Mouse (Mus musculus): ENCODE results near the gene Igf2bp2. TPM values are rescaled to one million over a fixed set of nuclear protein-coding genes. Genes with fewer than 3 reads are reported as not detected.
A peak's percentile ranks its signal among the peaks of the same experiment; 100 is the strongest.

Igf2bp2 gene
- total RNA-seq (2014; rRNA removed), result 0.27 and 0.37 TPM in 2 replicates
- 0.22 and 0.81 TPM in 2 replicates for polyA plus RNA-seq (2012; rRNA removed)

DNA sequence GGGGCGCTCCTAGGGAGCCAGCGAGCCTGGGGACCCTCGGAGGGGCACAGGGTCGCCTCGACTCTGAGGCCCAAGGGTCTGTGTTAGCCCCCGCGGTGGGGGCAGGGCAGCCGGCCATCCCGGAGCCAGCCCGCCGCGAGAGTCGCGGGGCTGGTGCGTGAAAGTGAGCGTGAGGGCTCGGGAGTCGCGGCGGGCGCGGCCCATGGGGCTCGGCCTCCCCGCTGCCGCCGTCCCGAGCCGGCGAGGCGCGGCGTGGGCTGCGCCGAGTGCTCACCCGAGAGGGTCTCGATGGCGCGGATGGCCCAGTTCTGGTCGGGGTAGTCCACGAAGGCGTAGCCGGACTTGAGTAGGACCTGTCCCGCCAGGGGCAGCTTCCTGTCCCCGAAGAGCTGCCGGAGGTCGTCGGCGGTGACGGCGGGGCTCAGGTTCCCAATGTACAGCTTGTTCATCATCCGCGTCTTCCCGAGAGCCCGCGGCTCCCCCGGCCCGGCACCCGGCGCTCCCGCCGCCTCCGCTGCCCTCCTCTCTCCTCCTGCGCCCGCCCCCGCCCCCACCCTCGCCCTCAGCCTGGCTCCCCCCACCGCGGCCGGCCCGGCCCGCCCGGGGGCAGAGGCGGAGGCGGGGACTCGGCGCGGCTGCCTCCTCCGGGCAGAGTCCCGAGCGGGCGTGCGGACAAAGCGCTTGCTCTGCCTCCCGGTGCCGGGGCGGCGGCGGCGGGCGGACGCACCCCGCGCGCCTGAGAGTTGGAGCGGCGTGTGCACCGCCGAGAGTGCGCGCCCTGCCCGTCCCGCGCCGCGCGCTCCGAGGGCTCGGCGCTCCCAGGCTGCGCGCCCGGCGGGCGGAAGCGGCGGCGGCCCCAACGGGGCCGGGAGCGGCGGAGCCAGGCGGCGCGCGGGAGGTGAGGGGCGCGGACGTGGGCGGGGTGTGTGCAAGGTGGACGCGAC is at the start of gene Igf2bp2:
Gene Igf2bp2, minus strand, starts transcription at position 788 of the 944 bp plus-strand sequence.
- DNase-seq (ENCODE audit: extremely low read depth, low read depth, low spot score), result peak; percentile 14

GRCm38 (mm10) chr16:22203501-22203900 is 40.4 kb upstream of the Igf2bp2 start:
- TF ChIP-seq POLR2A (IDR thresholded peaks at IDR 0.05; ENCODE audit: extremely low read depth, insufficient read depth, low read length) (no peak), CTCF (IDR thresholded peaks at IDR 0.05; ENCODE audit: low read depth, low read length) (no peak)
- WGBS, result 80% methylated on average over 1 of the region's 1 CpGs
- DNase-seq (ENCODE audit: extremely low read depth, low read depth, low spot score), result no peak

More for the DNA sequence above, at the start of gene Igf2bp2:
- Histone ChIP-seq H3K27me3 (ENCODE audit: control insufficient read depth, insufficient read depth, low read length) (peaks cover 14% of the 10 kb centered on the region; the same call in 1 of the 2 replicates), H3K9ac (ENCODE audit: low read depth, low read length) (peak within 1 kb of the TSS; percentile 54), H3K4me1 (ENCODE audit: control insufficient read depth, insufficient read depth, low read length) (0 out of 2 replicates have a peak, but pooled peaks cover 6% of the 10 kb centered on the region), H3K36me3 (ENCODE audit: control insufficient read depth, insufficient read depth, low read length) (no peaks in the 10 kb centered on the region), H3K79me2 (ENCODE audit: control insufficient read depth, insufficient read depth, low read length) (no peaks in the 10 kb centered on the region), H3K4me3 (ENCODE audit: insufficient read depth, low read depth, low read length) (peak within 1 kb of the TSS; percentile 78), H3K27ac (replicated peaks; ENCODE audit: insufficient read depth, low read depth, low read length) (no peak within 1 kb of the TSS)
- no peak for TF ChIP-seq POLR2A (IDR thresholded peaks at IDR 0.05; ENCODE audit: extremely low read depth, insufficient read depth, low read length)
- TF ChIP-seq CTCF (IDR thresholded peaks at IDR 0.05; ENCODE audit: low read depth, low read length), result no peak
- under 1% methylated on average over 105 of the region's 131 CpGs for WGBS

GRCm38 (mm10) chr16:22201858-22202257 is 38.8 kb upstream of the Igf2bp2 start:
- Histone ChIP-seq H3K79me2 (ENCODE audit: control insufficient read depth, insufficient read depth, low read length) (no peaks in the 10 kb centered on the region), H3K27ac (replicated peaks; ENCODE audit: insufficient read depth, low read depth, low read length) (no peak overlapping the region), H3K4me1 (ENCODE audit: control insufficient read depth, insufficient read depth, low read length) (no peaks in the 10 kb centered on the region), H3K9ac (ENCODE audit: low read depth, low read length) (no peak overlapping the region), H3K4me3 (ENCODE audit: insufficient read depth, low read depth, low read length) (no peak overlapping the region), H3K36me3 (ENCODE audit: control insufficient read depth, insufficient read depth, low read length) (no peaks in the 10 kb centered on the region), H3K27me3 (ENCODE audit: control insufficient read depth, insufficient read depth, low read length) (no peaks in the 10 kb centered on the region)
- DNase-seq (ENCODE audit: extremely low read depth, low read depth, low spot score), result no peak
- WGBS, result 59% methylated on average over 3 of the region's 3 CpGs
- TF ChIP-seq CTCF (IDR thresholded peaks at IDR 0.05; ENCODE audit: low read depth, low read length), result no peak
- TF ChIP-seq POLR2A (IDR thresholded peaks at IDR 0.05; ENCODE audit: extremely low read depth, insufficient read depth, low read length), result no peak

More at GRCm38 (mm10) chr16:22203501-22203900, 40.4 kb upstream of the Igf2bp2 start:
- H3K36me3 ChIP-seq (ENCODE audit: control insufficient read depth, insufficient read depth, low read length), result no peaks in the 10 kb centered on the region
- no peaks in the 10 kb centered on the region for H3K79me2 ChIP-seq (ENCODE audit: control insufficient read depth, insufficient read depth, low read length)
- no peaks in the 10 kb centered on the region for H3K27me3 ChIP-seq (ENCODE audit: control insufficient read depth, insufficient read depth, low read length)
- H3K4me1 ChIP-seq (ENCODE audit: control insufficient read depth, insufficient read depth, low read length), result no peaks in the 10 kb centered on the region
- no peak overlapping the region for H3K27ac ChIP-seq (replicated peaks; ENCODE audit: insufficient read depth, low read depth, low read length)
- no peak overlapping the region for H3K9ac ChIP-seq (ENCODE audit: low read depth, low read length)
- H3K4me3 ChIP-seq (ENCODE audit: insufficient read depth, low read depth, low read length), result no peak overlapping the region

DNA sequence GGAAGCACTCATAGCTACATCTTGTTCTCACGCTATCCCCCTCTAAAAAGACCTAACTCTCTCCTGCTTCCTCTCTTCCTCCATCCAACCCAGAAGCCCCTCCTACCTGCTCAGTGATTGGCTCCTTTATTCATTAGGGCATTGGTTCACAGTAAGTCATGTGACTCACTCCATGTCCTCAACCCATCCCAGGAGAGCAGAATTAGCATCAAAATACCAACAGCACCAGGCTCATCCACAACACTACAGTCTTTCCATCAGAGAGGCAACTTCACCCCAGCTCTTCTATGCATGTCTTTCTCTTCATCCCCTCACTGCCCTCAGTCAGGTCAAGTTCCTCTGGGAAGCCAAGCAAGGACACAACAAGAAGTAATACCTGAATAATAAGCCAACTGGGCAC is 37.4 kb upstream of the Igf2bp2 start:
- no peaks in the 10 kb centered on the region for H3K27me3 ChIP-seq (ENCODE audit: control insufficient read depth, insufficient read depth, low read length)
- DNase-seq (ENCODE audit: extremely low read depth, low read depth, low spot score), result no peak
- H3K79me2 ChIP-seq (ENCODE audit: control insufficient read depth, insufficient read depth, low read length), result no peaks in the 10 kb centered on the region
- TF ChIP-seq POLR2A (IDR thresholded peaks at IDR 0.05; ENCODE audit: extremely low read depth, insufficient read depth, low read length) (no peak), CTCF (IDR thresholded peaks at IDR 0.05; ENCODE audit: low read depth, low read length) (no peak)
- WGBS, result 88% methylated on average over 1 of the region's 1 CpGs
- no peak overlapping the region for H3K27ac ChIP-seq (replicated peaks; ENCODE audit: insufficient read depth, low read depth, low read length)
- H3K9ac ChIP-seq (ENCODE audit: low read depth, low read length), result no peak overlapping the region
- H3K4me1 ChIP-seq (ENCODE audit: control insufficient read depth, insufficient read depth, low read length), result no peaks in the 10 kb centered on the region
- no peaks in the 10 kb centered on the region for H3K36me3 ChIP-seq (ENCODE audit: control insufficient read depth, insufficient read depth, low read length)
- H3K4me3 ChIP-seq (ENCODE audit: insufficient read depth, low read depth, low read length), result no peak overlapping the region

GRCm38 (mm10) chr16:22187366-22187765 is 24.3 kb upstream of the Igf2bp2 start:
- Histone ChIP-seq H3K4me1 (ENCODE audit: control insufficient read depth, insufficient read depth, low read length) (no peaks in the 10 kb centered on the region), H3K36me3 (ENCODE audit: control insufficient read depth, insufficient read depth, low read length) (no peaks in the 10 kb centered on the region), H3K4me3 (ENCODE audit: insufficient read depth, low read depth, low read length) (no peak overlapping the region), H3K27ac (replicated peaks; ENCODE audit: insufficient read depth, low read depth, low read length) (no peak overlapping the region), H3K27me3 (ENCODE audit: control insufficient read depth, insufficient read depth, low read length) (no peaks in the 10 kb centered on the region), H3K9ac (ENCODE audit: low read depth, low read length) (no peak overlapping the region), H3K79me2 (ENCODE audit: control insufficient read depth, insufficient read depth, low read length) (no peaks in the 10 kb centered on the region)
- DNase-seq (ENCODE audit: extremely low read depth, low read depth, low spot score), result no peak
- WGBS, result 84% methylated on average over 12 of the region's 12 CpGs
- TF ChIP-seq CTCF (IDR thresholded peaks at IDR 0.05; ENCODE audit: low read depth, low read length), result no peak
- no peak for TF ChIP-seq POLR2A (IDR thresholded peaks at IDR 0.05; ENCODE audit: extremely low read depth, insufficient read depth, low read length)
